Comparison of ENCODE assay signal across 8 mouse cellular contexts in genomic region chr6:90702837-90703735, GRCm38 (mm10).
DNase-seq lines count a peak whose midpoint lies in the region; ATAC-seq and TF ChIP-seq lines count a peak whose summit lies in the region.

No protein-coding gene starts in this region.

- H3K4me2 ChIP-seq in hindbrain, embryonic 11.5 days (replicated peaks; ENCODE audit: low read depth, low read length): no peak overlapping the region
- H3K4me2 ChIP-seq in midbrain, embryonic 15.5 days: no peak overlapping the region

- no peak for DNase-seq in left cerebral cortex, adult 2 months (ENCODE audit: extremely low spot score in 1 of 2, low spot score in 2 of 2)
- DNase-seq in left cerebral cortex, postnatal 36 days (ENCODE audit: low spot score in 2 of 2): no peak
- no peak for DNase-seq in embryonic facial prominence, embryonic 10.5 days (ENCODE audit: low spot score)
- DNase-seq in hindbrain, embryonic 11.5 days (ENCODE audit: low spot score): no peak
- DNase-seq in left cerebral cortex, adult 9 months (ENCODE audit: low spot score in 2 of 2): no peak
- DNase-seq in frontal cortex, postnatal 25 days (ENCODE audit: low spot score in 2 of 2): no peak
- DNase-seq in thymus, postnatal 10 days (ENCODE audit: low spot score in 2 of 2): no peak

- peak overlapping the region; percentile 63 for H3K27ac ChIP-seq in left cerebral cortex, adult 2 months
- peak overlapping the region; percentile 72 for H3K27ac ChIP-seq in embryonic facial prominence, embryonic 10.5 days (replicated peaks)
- H3K27ac ChIP-seq in hindbrain, embryonic 11.5 days (ENCODE audit: low read depth, low read length): peak overlapping the region; percentile 68
- H3K27ac ChIP-seq in midbrain, embryonic 15.5 days: peak overlapping the region; percentile 57

- H3K27me3 ChIP-seq in embryonic facial prominence, embryonic 10.5 days (replicated peaks; ENCODE audit: low read depth, poor library complexity, severe bottlenecking): no peaks in the 10 kb centered on the region
- H3K27me3 ChIP-seq in hindbrain, embryonic 11.5 days (ENCODE audit: control insufficient read depth, insufficient read depth, low read length): no peaks in the 10 kb centered on the region
- no peaks in the 10 kb centered on the region for H3K27me3 ChIP-seq in midbrain, embryonic 15.5 days (replicated peaks)

- H3K36me3 ChIP-seq in embryonic facial prominence, embryonic 10.5 days (replicated peaks): no peaks in the 10 kb centered on the region
- no peaks in the 10 kb centered on the region for H3K36me3 ChIP-seq in hindbrain, embryonic 11.5 days (ENCODE audit: control insufficient read depth, insufficient read depth, low read length)
- no peaks in the 10 kb centered on the region for H3K36me3 ChIP-seq in midbrain, embryonic 15.5 days (replicated peaks)

- no peaks in the 10 kb centered on the region for H3K9me3 ChIP-seq in embryonic facial prominence, embryonic 10.5 days
- no peaks in the 10 kb centered on the region for H3K9me3 ChIP-seq in hindbrain, embryonic 11.5 days (ENCODE audit: control insufficient read depth, low read length)
- no peaks in the 10 kb centered on the region for H3K9me3 ChIP-seq in midbrain, embryonic 15.5 days

- ATAC-seq in hindbrain, embryonic 11.5 days (ENCODE audit: low FRiP score): 0 out of 2 replicates have a peak, but pooled peaks have one; percentile 17
- peak; percentile 24; the same call in 1 of the 2 replicates for ATAC-seq in midbrain, embryonic 15.5 days (replicated peaks)

- H3K9ac ChIP-seq in hindbrain, embryonic 11.5 days (ENCODE audit: low read depth, low read length): no peak overlapping the region
- H3K9ac ChIP-seq in midbrain, embryonic 15.5 days: no peak overlapping the region

- H3K4me3 ChIP-seq in left cerebral cortex, adult 2 months: no peak overlapping the region
- H3K4me3 ChIP-seq in embryonic facial prominence, embryonic 10.5 days: no peak overlapping the region
- H3K4me3 ChIP-seq in hindbrain, embryonic 11.5 days (ENCODE audit: low read depth, low read length): no peak overlapping the region
- no peak overlapping the region for H3K4me3 ChIP-seq in midbrain, embryonic 15.5 days

- 31% methylated on average over 4 of the region's 4 CpGs for WGBS in embryonic facial prominence, embryonic 10.5 days
- WGBS in hindbrain, embryonic 11.5 days: 32% methylated on average over 4 of the region's 4 CpGs
- 35% methylated on average over 4 of the region's 4 CpGs for WGBS in midbrain, embryonic 15.5 days

- no peak for TF ChIP-seq CTCF in left cerebral cortex, adult 2 months (IDR thresholded peaks at IDR 0.05)

- intact Hi-C loops in left cerebral cortex, adult 2 months (cut with DNase I): no loop called here
- intact Hi-C loops in left cerebral cortex, postnatal 36 days (cut with DNase I): no loop called here

- H3K4me1 ChIP-seq in embryonic facial prominence, embryonic 10.5 days: peaks cover 71% of the 10 kb centered on the region
- peaks cover 22% of the 10 kb centered on the region for H3K4me1 ChIP-seq in hindbrain, embryonic 11.5 days (replicated peaks; ENCODE audit: control insufficient read depth, insufficient read depth, low read length)
- H3K4me1 ChIP-seq in midbrain, embryonic 15.5 days: peaks cover 32% of the 10 kb centered on the region
